Mouse (Mus musculus): ENCODE measurements around the gene Ces3b.

- TF ChIP-seq CTCF (IDR thresholded peaks at IDR 0.05; ENCODE audit: borderline replicate concordance, insufficient read depth, low read depth, low read length) (no peak), POLR2A (IDR thresholded peaks at IDR 0.05; ENCODE audit: borderline replicate concordance, insufficient read depth, low read length) (no peak)
Measured at GRCm38 (mm10) chr8:105088581-105088980, 5.0 kb downstream of the Ces3b start.
